Mouse (Mus musculus): ENCODE measurements at regions not wholly inside any gene's neighbourhood (a gene's known extent, or its start where the extent isn't known, plus 50 kb on each side); places are given as distances from the start of the nearest gene placed in this dataset.

DNA sequence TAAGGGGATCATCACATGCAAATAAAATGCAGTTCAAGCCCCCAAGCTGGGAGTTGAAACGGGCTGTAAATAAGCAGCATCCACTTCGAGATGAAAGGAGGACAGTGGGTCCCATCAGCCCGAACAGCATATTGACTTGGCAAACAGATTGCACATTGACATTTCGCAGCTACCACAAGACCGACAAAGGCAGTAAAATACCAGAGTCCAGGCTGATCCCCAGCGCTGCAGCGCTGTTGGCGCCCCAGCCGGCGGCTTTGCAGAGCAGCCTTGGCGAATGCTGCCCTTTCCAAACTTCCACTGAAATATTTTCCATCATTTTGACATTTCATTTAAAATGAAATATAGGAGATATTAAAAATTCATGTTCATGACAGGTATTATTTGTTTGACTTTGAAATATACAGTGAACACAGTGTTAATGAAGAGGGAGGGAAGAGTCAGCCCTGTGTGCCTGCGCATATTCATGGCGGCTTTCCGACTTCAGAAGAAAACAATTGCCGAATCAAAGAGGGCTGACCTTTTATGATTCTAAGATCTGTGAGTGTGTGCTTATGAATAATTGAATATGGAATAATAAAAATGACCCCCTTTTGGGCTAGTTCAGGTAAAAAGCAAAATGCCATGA is 98.4 kb downstream of the Sqor start:
- DNase-seq, result no peak

GRCm38 (mm10) chr2:122863971-122864348 is 98.9 kb downstream of the Sqor start:
- no peak for DNase-seq

GRCm38 (mm10) chr2:122887111-122887510 is 122.1 kb downstream of the Sqor start:
- DNase-seq, result no peak

GRCm38 (mm10) chr2:122887526-122887925 is 122.5 kb downstream of the Sqor start:
- no peak for DNase-seq

DNA sequence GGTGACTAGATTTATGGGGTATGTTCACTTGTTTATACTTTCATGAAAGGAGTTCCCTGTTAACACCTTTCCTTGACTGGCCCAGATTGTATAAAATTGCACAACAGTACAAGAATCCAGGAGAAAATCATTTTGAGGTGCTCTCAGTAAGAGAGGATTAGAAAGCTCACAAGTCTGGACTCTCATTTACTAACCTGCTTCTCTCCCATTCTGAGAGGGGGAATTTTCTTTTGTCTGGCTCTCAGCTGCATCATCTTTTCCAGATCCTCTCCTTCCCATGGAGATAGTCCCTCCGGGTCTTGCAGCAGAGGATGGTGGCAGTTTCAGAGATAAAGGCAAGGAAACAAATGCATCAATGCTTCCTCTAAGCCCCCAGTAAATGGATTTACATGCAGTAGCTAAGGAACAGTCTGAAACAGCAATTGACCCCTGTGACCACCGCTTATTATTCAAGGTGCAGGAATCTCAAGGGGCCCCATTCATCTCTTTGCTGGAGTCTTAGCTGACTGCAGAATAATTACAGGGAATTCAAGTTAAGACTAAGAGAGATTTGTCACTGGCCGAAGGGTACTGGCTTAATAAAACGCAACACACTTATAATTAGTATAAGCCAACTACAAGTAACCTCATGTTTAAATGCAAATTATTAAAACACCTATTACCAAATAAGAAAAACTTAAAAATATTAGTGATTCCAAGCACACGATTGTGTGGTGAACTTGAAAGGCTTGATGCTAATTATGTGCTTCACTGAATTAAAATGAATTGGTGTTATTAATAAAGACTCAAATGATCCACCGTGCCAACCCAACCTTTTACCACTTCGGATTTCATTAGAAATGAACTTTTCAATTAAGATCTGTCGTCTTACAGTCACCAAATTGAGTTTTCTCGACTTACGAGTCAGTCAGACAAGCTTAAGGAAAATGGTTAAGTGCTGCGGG is 140.4 kb downstream of the Sqor start:
- no peak for DNase-seq

DNA sequence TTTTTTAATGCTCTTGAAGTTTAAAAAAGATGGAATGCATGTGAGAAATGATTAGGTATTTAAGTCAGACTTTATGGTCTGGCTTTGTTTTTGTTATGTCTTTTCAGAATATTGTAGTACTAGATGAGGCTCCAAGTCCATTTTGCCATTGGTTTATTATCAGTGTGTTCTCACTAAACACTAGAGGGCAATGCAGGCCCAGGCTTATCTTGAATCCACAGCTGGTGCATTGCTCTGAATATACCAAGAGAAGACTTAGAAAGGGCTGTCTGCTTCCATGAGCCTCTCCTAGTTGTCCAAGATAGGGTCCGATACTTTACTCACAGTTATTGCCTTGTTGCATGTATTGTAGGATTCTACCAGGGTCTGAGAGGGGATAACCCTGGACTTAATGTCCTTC is 151.7 kb downstream of the Sqor start:
- peak; percentile 18 for DNase-seq

DNA sequence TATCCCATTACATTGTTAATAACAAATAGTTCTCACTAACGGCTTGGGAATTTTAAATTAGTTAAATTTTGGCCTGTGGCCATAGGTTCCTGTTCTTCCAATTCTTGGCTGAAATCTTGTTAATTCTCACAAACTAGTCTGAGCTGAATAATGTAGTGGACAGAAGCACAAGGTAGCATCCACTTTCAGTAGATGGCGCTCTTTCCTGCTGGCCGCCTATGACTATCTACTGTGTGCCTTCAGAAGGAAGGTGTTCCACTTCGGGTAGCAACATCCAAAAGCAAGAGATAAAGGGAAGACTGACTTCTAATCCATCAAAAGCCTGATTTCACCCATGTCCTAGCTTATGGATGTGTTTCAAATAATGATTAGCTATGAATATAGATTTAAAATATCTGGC is 172.9 kb downstream of the Sqor start:
- peak; percentile 28 for DNase-seq

GRCm38 (mm10) chr2:122944841-122945240 is 179.8 kb downstream of the Sqor start:
- DNase-seq, result no peak

GRCm38 (mm10) chr2:122945891-122946290 is 180.9 kb downstream of the Sqor start:
- no peak for DNase-seq

DNA sequence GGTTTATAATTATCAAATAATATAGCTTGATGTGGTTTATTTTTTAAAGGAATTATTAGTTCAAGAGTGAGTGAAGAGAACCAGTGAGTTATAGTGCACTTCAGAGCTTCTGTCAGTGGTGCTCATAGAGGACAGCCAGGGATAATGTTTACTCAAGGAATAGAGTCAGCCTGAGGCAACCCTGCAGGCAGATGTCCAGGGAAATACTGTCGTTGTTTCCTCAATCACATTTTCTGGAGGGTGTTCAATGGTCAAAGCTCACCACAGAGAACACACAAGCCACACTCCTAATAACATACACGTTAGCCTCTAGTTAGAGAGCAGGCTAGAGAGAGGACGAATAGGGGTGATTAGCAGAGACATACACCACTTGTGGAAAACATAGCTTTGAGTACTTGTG is 184.0 kb downstream of the Sqor start:
- no peak for DNase-seq

DNA sequence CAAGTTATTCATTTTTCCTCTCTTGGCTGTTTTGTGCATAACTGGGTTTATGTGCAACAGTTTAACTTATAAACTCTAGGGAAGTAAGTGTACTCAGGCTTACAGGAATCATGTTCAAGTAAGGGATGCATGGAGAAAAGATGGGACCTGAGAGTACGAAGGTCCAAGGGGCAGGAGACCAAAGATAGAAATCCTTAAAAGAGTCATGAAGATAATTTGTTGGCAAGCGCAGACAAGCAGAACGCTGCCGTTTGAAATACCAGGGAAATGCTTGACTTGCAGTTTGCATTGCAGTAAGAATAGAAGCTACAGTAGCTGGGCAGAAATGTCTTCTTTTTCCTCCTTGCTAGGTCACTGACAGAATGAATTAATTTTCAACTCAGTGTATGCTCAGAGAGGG is 196.7 kb downstream of the Sqor start:
- DNase-seq, result no peak

DNA sequence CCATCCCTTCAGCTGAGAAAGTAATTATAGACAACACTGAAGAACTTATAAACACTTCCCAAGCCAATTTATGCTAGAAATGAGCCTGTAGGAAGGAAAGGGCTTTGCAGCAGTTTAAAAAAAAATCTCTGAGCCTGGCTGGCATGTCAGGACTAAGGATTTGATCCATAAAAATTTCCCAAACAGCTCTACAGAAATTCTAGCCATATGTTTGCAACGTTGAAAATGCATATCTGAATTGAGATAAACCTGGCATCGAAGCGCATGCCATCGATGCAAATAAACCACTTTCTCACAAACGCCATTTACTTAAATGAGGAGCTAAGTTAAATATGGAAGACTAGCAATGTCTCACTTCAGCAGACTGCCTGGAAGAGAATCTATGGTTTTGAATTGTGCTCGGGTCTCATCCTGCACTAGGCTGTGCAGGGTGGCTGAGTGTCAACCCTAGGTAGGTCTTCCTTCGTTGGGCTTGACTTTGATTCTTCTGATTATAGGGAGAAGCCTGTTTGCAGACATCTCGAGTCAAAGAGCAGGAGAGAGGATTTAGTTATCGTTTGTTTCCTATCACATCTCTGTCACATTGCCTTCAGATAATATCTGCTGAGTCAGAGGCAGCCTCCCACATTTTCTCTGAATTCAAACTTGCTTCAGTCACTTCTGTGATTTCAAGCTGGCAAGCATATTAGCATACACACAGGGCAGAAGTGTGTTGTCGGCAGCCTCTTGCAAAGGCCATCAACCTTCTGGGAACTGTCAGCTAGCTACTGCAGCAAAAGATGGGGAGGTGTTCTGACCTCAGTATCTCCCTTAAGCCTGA is 204.0 kb downstream of the Sqor start:
- DNase-seq, result peak; percentile 7
